Mouse (Mus musculus) heart, adult 11 months (tissue): Measurements from ENCODE around the gene Foxn4.

ENCODE experiments used
- DNase-seq: peaks from one replicate; pipeline ENCODE4 v3.0.0; 2022

Foxn4 gene

GRCm38 (mm10) chr5:114273693-114274402 is at the start of gene Foxn4:
Foxn4 (minus strand) TSS chr5:114273807.
- no peak for DNase-seq

DNA sequence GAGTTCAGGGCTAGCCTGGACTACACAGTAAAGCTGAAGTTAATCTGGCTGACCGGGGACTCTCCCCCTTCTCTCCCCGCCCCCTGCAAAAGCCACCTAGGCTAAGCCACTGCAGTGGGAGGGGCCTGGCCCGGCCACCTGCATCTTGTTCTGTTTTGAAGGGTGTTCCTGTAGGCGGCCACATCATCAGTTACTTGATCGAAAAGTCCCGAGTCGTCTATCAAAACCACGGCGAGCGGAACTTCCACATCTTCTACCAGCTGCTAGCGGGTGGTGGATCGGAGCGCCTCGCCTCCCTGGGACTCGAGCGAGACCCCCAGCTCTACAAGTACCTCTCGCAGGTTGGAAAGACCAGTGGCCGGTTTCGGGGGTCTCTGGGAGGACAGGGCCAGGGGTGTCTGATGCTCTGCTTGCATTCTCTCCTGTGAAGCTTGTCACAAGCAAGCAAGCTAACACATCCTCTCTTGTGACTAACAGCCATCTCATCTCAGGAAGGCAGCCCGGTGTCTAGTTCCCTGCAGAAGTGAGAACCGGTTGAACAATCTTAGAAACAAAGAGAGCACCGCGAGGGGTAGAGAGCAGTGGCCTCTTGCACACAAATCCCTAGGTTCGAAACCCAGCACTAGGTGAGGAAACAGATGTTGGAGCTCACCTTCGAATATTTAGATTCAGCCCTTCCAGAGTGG is 49.6 kb upstream of the Foxn4 start:
- DNase-seq, result no peak

- DNase-seq, result no peak
Measured at GRCm38 (mm10) chr5:114309680-114310036, 36.1 kb upstream of the Foxn4 start.

GRCm38 (mm10) chr5:114308765-114309679 is 35.4 kb upstream of the Foxn4 start:
- DNase-seq, result no peak

DNA sequence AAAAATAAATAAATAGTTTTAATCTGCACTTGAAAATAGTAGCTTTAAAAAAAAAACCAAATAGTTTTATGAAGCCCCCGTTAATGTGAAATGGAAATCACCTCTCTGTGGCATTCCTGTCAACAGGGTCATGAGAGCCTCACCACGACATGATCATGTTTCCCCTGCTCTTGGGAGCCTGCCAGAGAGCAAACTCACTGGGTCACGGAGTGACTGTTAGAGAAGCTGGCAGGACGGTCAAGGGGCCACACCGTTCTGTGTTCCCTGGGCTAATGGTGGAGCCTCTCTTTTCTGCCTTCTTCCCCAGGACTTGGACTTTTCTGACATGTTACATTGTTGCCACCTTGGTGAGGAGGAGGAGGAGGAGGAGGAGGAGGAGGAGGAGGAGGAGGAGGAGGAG is 32.9 kb upstream of the Foxn4 start:
- no peak for DNase-seq

DNA sequence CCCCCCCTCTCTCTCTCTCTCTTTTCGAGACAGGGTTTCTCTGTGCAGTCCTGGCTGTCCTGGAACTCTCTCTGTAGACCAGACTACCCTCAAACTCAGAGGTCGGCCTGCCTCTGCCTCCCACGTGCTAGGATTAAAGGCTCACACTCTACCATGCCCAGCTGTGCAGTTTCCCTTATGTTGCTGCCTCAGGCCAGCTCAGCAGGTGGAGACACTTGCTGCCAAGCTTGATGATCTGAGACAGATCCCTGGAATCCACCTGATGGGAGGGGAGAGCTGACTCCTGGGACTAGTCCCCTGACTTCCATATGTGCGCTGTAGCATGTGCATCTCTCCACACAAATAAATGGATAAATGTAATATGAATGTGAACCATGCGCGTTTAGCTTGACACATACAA is 29.6 kb upstream of the Foxn4 start:
- DNase-seq, result peak; percentile 70

DNA sequence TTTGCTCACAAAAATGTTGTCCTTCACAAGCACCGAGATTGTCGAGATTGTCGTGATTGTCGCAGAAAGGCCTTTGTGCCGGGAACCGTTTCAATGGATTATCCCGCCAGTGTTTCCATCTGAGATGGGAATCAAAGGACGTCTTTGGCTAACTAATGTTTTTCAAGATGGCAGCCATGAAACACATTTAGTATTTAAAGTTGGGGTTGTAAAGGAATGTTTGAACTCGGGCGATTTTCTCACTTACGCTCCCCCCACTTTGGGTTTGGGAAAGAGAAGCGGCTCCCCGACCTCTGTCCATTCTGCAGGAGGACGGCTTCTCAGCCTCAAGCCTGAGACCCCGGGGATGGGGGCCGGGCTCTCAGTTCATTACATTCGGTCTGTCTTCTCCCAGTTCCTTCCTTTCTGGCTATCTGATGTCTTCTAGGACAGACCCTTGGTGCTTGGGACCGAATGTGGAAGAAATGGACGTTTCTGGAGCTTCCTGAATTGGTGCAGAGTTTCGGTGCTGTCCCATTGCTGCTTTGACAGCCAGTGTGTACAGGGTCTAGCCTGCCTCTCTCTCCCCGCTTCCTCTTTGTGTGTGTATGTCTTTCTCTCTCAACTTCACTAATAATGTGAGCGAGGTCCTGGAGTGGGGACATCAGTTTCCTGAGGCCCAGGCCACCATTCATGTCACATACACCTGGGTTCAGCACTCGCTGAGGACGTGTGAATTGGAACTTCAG is 26.4 kb upstream of the Foxn4 start:
- no peak for DNase-seq

GRCm38 (mm10) chr5:114299156-114299855 is 25.7 kb upstream of the Foxn4 start:
- no peak for DNase-seq

DNA sequence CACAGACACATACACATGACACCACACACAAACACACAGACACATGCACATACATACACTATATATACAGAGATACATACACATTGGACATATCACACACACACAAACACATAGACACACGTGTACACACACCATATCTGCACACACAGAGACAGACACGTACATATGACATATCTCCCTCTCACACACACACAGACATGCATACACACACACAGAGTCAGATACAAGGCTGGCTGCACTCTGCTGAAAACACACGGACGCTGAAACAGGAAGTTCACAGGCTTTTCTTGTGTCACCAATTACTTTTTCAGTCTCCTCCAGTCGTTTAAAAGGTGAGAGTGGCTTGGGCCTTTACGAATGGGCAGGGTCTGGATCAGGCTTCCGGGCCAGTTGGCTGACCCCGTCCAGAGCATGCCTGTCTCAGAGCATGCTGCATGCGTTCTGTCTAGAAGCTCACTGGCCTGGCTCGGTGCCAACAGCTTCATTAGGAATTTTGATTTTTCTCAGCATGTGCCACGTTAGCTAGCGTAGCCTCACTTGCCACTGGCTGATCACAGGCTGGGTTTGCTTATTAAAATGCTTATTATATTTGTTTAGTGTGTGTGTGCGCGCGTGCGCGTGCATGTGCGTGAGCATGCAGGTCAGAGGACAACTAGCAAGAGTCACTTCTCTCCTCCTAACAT is 24.7 kb upstream of the Foxn4 start:
- DNase-seq, result no peak

- peak; percentile 95 for DNase-seq
Measured at GRCm38 (mm10) chr5:114296693-114297631, 23.4 kb upstream of the Foxn4 start.

GRCm38 (mm10) chr5:114290004-114290403 is 16.4 kb upstream of the Foxn4 start:
- DNase-seq, result no peak

DNA sequence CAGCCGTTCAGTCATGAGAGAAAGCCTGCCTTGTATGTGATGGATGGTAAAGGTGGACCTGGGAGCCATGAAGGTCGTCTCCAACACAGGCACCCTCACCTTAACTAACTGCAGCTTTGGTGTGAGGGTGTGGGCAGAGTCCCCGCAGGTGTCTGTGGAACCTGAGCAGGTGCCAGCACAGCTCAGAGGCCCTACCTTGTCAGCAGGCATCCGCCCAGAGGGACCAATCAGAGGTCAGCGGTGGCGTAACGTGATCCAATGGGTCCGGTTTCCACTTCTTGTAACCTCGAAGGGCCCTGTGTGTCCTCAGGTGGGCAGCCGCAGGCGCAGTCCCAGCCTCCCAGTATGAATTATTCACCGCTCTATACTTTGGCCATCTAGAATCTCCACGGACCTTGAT is 15.3 kb upstream of the Foxn4 start, which contains the start of gene Myo1h:
Gene Myo1h (plus strand): TSS at position 293 of the 400 bp plus-strand sequence.
- DNase-seq, result no peak

- no peak for DNase-seq
Measured at GRCm38 (mm10) chr5:114288396-114288795, 14.8 kb upstream of the Foxn4 start.

- no peak for DNase-seq
Measured at GRCm38 (mm10) chr5:114286872-114287571, 13.4 kb upstream of the Foxn4 start.

DNA sequence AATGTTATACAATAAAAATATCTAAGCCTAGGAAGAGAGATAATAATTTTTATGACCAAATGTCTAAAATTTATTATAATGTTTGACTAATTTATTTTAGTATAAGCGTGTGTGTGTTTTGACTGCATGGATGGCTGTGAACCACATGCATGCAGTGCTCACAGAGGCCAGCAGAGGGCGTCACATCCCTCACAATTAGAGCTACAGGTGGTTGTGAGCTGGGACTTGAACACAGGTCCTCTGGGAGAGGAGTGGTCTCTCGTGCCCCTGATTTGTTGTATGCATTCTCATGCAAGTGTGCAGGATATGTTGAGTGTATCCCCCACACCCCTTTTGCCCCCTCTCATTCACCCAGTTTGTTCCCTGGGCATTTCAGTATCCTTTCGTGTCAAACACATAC is 12.5 kb upstream of the Foxn4 start:
- no peak for DNase-seq

- DNase-seq, result no peak
Measured at GRCm38 (mm10) chr5:114285398-114285700, 11.7 kb upstream of the Foxn4 start.

DNA sequence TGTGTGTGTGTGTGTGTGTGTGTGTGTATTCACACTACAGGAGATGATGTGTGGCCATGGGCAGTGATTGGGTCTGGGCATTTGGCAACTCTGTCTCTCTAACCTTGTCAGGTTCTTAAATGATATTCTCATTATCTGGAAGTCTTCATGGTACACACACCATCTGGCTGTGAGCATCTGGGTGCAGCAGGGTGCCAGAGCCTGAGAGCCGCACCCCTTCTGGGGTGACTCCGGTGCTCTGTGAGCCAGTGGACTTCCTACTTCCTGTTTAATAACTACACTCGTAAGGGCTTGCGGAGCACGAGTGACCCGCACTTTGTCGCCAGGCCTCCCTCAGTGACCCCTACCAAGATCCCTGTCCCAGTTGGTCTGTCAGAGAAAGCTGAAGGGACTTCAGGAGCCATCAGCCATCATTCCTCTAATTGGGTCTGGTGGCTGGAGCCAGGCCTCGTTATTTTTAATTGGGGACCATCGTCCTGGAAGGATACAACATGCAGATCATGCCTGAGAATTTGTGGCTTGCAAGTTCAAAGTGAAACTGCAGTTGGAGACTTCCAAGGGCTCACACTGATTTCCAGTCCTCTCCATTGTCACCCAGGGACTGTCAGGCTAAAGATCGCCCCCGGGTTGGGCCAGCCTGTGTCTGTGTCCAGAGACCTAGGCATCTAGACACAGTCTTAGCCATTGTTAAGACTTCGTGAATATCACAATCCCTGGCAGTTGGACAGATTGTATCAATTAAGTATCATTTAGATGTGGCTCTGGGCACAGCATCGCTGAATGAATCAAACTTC is 11.2 kb upstream of the Foxn4 start:
- no peak for DNase-seq

- DNase-seq, result no peak
Measured at GRCm38 (mm10) chr5:114282346-114282745, 8.7 kb upstream of the Foxn4 start.
